Mouse (Mus musculus): ENCODE results near the gene Myo15b.

Myo15b gene

GRCm38 (mm10) chr11:115858354-115858753 is at the start of gene Myo15b:
TSS of gene Myo15b (plus strand) at chr11:115858406.
- DNase-seq (ENCODE audit: low spot score in 2 of 2) = no peak

- DNase-seq (ENCODE audit: low spot score in 2 of 2) = peak in 1 of 2 experiments; percentile 57
Measured at GRCm38 (mm10) chr11:115808696-115809310, 49.4 kb upstream of the Myo15b start.

GRCm38 (mm10) chr11:115809311-115809781 is 48.9 kb upstream of the Myo15b start:
- DNase-seq (ENCODE audit: low spot score in 2 of 2) = no peak

- peak in 1 of 2 experiments; percentile 64 for DNase-seq (ENCODE audit: low spot score in 2 of 2)
Measured at GRCm38 (mm10) chr11:115810377-115810776, 47.8 kb upstream of the Myo15b start.

- DNase-seq (ENCODE audit: low spot score in 2 of 2) = no peak
Measured at GRCm38 (mm10) chr11:115811381-115812093, 46.7 kb upstream of the Myo15b start.

GRCm38 (mm10) chr11:115812095-115812494 is 46.1 kb upstream of the Myo15b start:
- no peak for DNase-seq (ENCODE audit: low spot score in 2 of 2)

- DNase-seq (ENCODE audit: low spot score in 2 of 2) = peak in 1 of 2 experiments; percentile 54
Measured at GRCm38 (mm10) chr11:115812533-115813420, 45.4 kb upstream of the Myo15b start.

- DNase-seq (ENCODE audit: low spot score in 2 of 2) = peak; percentile 95 to 97
Measured at GRCm38 (mm10) chr11:115813507-115814296, 44.5 kb upstream of the Myo15b start, which contains the start of gene Caskin2. TSS of gene Caskin2 (minus strand) at chr11:115813639.

- DNase-seq (ENCODE audit: low spot score in 2 of 2) = peak; percentile 81 to 90
Measured at GRCm38 (mm10) chr11:115814605-115815450, 43.4 kb upstream of the Myo15b start, which contains the start of gene Tsen54. TSS of gene Tsen54 (plus strand) at chr11:115814724.

- DNase-seq (ENCODE audit: low spot score in 2 of 2) = no peak
Measured at GRCm38 (mm10) chr11:115817331-115817730, 40.9 kb upstream of the Myo15b start.

GRCm38 (mm10) chr11:115819915-115820623 is 38.1 kb upstream of the Myo15b start:
- no peak for DNase-seq (ENCODE audit: low spot score in 2 of 2)

GRCm38 (mm10) chr11:115821001-115821400 is 37.2 kb upstream of the Myo15b start:
- DNase-seq (ENCODE audit: low spot score in 2 of 2) = no peak

GRCm38 (mm10) chr11:115823774-115824740 is 34.1 kb upstream of the Myo15b start, which contains the start of gene Llgl2:
TSS of gene Llgl2 (plus strand) at chr11:115824049.
- peak; percentile 84 to 86 for DNase-seq (ENCODE audit: low spot score in 2 of 2)

- no peak for DNase-seq (ENCODE audit: low spot score in 2 of 2)
Measured at GRCm38 (mm10) chr11:115824813-115825212, 33.4 kb upstream of the Myo15b start.

GRCm38 (mm10) chr11:115826487-115826886 is 31.7 kb upstream of the Myo15b start:
- no peak for DNase-seq (ENCODE audit: low spot score in 2 of 2)

- no peak for DNase-seq (ENCODE audit: low spot score in 2 of 2)
Measured at GRCm38 (mm10) chr11:115827624-115828023, 30.6 kb upstream of the Myo15b start.

GRCm38 (mm10) chr11:115829036-115829435 is 29.2 kb upstream of the Myo15b start:
- no peak for DNase-seq (ENCODE audit: low spot score in 2 of 2)
